Mouse (Mus musculus) kidney, adult 2 months (tissue): ENCODE measurements around the gene Znrf3.

ENCODE experiments used
- CTCF ChIP-seq: fragments of 200-500 bp; conservative IDR thresholded peaks from 2 replicates; pipeline ENCODE4 v1.5.1; 2011; ENCODE audit warnings: low read depth, mild to moderate bottlenecking, control low read depth, low read length, moderate library complexity, mixed read lengths; ENCODE audit not compliant: insufficient read depth, insufficient read length
- POLR2A ChIP-seq: fragments of 200-500 bp; IDR thresholded peaks from one replicate; pipeline ENCODE4 v1.6.1; 2011; ENCODE audit warnings: low read depth, low read length, control low read depth

DNA sequence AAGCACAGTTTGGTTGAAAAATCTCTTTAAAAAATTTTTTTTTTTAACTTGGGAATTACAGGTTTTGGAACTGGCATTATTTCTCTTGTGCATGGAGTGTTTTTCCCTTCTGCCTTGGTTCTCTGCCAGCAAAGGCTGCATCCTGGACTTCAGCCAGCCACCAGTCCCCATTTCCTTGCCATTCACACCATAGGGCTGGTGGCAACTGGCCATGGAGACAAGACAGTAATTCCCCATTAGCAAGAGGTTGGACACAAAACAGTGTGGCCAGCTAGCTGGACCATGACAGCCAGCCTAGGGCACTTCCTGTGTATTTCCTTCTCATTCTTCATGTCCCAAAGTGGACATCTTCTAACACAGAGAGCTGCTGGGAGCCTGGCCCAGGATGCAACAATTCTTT is 129.9 kb downstream of the Znrf3 start:
- TF ChIP-seq POLR2A (no peak), CTCF (no peak)
